Mouse (Mus musculus): ENCODE measurements around the gene Sike1. TPM values are rescaled to one million over a fixed set of nuclear protein-coding genes. Genes with fewer than 3 reads are reported as not detected.

The Sike1 gene
- polyA plus RNA-seq, 1 experiment, result 36.9 TPM

DNA sequence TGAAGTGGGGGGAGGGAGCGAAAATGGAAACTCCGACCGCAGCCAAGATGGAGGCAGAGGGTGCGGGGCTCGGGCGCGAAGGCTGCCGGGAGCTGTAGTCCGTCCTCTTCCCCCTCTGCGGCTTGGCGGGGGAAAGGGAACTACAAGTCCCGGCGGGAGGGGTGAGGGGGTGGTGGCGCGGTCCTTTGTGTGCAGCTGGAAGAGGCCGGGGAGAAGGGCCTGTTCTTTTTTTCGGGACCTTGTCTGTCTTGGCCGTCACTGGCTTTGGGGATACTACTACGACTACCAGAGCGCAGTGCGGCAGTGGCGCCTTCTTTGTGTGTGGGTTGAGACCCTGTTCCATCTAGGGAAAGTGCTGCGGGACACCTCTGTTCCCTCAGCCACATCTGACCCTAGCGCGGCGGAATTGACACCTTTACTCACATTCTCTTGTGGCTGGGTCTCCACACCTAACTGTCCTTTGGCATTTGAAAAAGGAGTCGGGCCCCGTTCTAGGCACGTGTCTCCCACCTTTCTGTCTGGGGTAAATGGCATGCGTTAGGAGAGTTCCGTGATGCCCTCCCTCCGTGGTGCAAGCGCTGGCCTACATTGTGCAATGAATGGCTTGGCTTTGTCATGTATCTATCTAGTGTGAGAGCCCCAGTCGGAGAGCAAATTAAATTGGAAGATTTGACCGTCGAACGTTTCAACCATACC is 25.6 kb downstream of the Sike1 start:
- DNase-seq (ENCODE audit: extremely low spot score in 1 of 2, low spot score in 1 of 2), result peak; percentile 80 to 88

DNA sequence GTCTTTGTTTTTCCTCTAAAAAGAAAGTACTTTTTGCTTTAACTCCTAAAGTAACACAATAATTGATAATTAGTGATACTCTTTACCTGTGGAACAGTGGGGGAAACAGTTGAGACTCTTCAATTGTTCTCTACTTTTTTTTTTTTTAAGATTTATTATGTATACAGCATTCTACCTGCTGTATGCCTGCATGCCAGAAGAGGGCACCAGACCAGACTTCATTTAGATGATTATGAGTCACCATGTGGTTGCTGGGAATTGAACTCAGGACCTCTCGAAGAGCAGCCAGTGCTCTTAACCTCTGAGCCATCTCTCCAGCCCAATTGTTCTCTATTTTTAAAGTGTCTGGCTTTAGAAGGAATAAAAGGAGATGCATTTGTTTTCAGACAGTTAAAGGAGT is 30.7 kb downstream of the Sike1 start:
- DNase-seq (ENCODE audit: extremely low spot score in 1 of 2, low spot score in 1 of 2), result no peak

GRCm38 (mm10) chr3:103040285-103040684 is 44.8 kb downstream of the Sike1 start:
- no peak for DNase-seq (ENCODE audit: extremely low spot score in 1 of 2, low spot score in 1 of 2)

GRCm38 (mm10) chr3:103040861-103041379 is 45.4 kb downstream of the Sike1 start:
- no peak for DNase-seq (ENCODE audit: extremely low spot score in 1 of 2, low spot score in 1 of 2)

DNA sequence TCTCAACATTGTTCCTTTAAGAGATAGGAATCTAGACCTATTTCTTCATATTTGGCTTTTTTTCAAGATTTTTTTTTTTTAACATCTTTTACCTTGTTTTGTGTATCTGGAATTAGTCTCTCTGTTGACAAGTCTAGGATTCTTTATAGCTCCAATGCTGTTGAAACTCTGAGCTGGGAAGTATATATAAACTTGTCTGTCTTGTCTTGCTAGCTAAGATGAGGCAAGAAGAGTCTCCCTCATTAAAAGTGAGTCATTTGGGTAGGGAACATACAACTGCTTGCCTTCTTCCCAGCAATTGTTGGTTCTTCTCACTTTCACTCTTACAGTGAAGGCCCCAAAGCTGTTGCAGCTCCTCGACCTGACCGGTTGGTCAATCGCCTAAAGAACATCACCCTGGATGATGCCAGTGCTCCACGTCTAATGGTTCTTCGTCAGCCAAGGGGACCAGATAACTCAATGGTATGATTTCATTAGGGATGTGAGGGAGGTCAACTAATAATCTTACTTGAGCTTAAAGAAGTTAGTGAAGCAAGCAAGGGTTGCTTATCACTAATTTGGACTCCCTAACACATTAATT is 60.6 kb downstream of the Sike1 start:
- no peak for DNase-seq (ENCODE audit: extremely low spot score in 1 of 2, low spot score in 1 of 2)

- DNase-seq (ENCODE audit: extremely low spot score in 1 of 2, low spot score in 1 of 2), result peak in 1 of 2 experiments; percentile 7
Observed at GRCm38 (mm10) chr3:103057752-103058151, 62.2 kb downstream of the Sike1 start.

Other genes with a start within 250 kb of the Sike1 start
- gene Tshb, start 213.0 kb upstream of the Sike1 start, polyA plus RNA-seq (2012; rRNA removed), result 0.26 TPM in 1 of 2 replicates, not detected in the other
- not detected in 2 replicates for gene Sycp1, start 59.6 kb upstream of the Sike1 start, polyA plus RNA-seq (2012; rRNA removed)
- 0.04 TPM in 1 of 2 replicates, not detected in the other for gene Nr1h5, start 31.6 kb upstream of the Sike1 start, polyA plus RNA-seq (2012; rRNA removed)
- 88.3 and 91.6 TPM in 2 replicates for gene Csde1, start 24.7 kb downstream of the Sike1 start, polyA plus RNA-seq (2012; rRNA removed)
- gene Nras, start 62.6 kb downstream of the Sike1 start, polyA plus RNA-seq (2012; rRNA removed), result 34.4 and 34.5 TPM in 2 replicates
- not detected in 2 replicates for gene Ampd1, start 78.3 kb downstream of the Sike1 start, polyA plus RNA-seq (2012; rRNA removed)
- gene Dennd2c, start 106.9 kb downstream of the Sike1 start, polyA plus RNA-seq (2012; rRNA removed), result 1.3 and 1.5 TPM in 2 replicates
- gene Bcas2, start 175.9 kb downstream of the Sike1 start, polyA plus RNA-seq (2012; rRNA removed), result 124 and 127 TPM in 2 replicates